ENCODE assay signal across 20 mouse cellular contexts in genomic region chr9:49704196-49704967, GRCm38 (mm10).
A peak's percentile ranks its signal among the peaks of the same experiment; 100 is the strongest.
DNase-seq lines count a peak whose midpoint lies in the region; ATAC-seq lines count a peak whose summit lies in the region.
"Had no signal": no experiment of that assay in that cellular context is flagged by ENCODE, and none has a peak within 500 bp of the region (broad histone marks: within the 10 kb centered on the region; RNA-seq: fewer than 3 reads in every experiment).

No protein-coding gene starts in this region.

- H3K9me3 ChIP-seq in hindbrain, embryonic 12.5 days (replicated peaks): no peaks in the 10 kb centered on the region
- H3K9me3 ChIP-seq in hindbrain, embryonic 10.5 days: no peaks in the 10 kb centered on the region
- no peaks in the 10 kb centered on the region for H3K9me3 ChIP-seq in kidney, embryonic 14.5 days (ENCODE audit: control insufficient read depth, low read length)
- H3K9me3 ChIP-seq in hindbrain, embryonic 15.5 days: no peaks in the 10 kb centered on the region
- no peaks in the 10 kb centered on the region for H3K9me3 ChIP-seq in forebrain, embryonic 12.5 days
- H3K9me3 ChIP-seq: heart, embryonic 13.5 days had no signal

- 77% methylated on average over 9 of the region's 9 CpGs for WGBS in hindbrain, embryonic 12.5 days
- 88% methylated on average over 9 of the region's 9 CpGs for WGBS in hindbrain, embryonic 10.5 days
- 73% methylated on average over 9 of the region's 9 CpGs for WGBS in kidney, embryonic 14.5 days
- WGBS in hindbrain, embryonic 15.5 days: 72% methylated on average over 9 of the region's 9 CpGs
- 83% methylated on average over 9 of the region's 9 CpGs for WGBS in forebrain, embryonic 12.5 days

- peak overlapping the region; percentile 48; the same call in 1 of the 2 replicates for H3K27ac ChIP-seq in hindbrain, embryonic 12.5 days
- no peak overlapping the region for H3K27ac ChIP-seq in hindbrain, embryonic 10.5 days
- H3K27ac ChIP-seq in kidney, embryonic 14.5 days (ENCODE audit: low read depth, low read length): no peak overlapping the region; the same call in 1 of the 2 replicates
- 0 out of 2 replicates have a peak overlapping the region, but pooled peaks have one; percentile 25 for H3K27ac ChIP-seq in hindbrain, embryonic 15.5 days (replicated peaks)
- H3K27ac ChIP-seq in forebrain, embryonic 12.5 days: no peak overlapping the region
- H3K27ac ChIP-seq: heart, embryonic 13.5 days; liver, embryonic 14.5 days had no signal

- 0 out of 2 replicates have a peak, but pooled peaks have one; percentile 29 for ATAC-seq in hindbrain, embryonic 12.5 days (ENCODE audit: low FRiP score)
- ATAC-seq in kidney, embryonic 14.5 days (ENCODE audit: low FRiP score, low TSS enrichment): peak; percentile 64; the same call in 1 of the 2 replicates
- 0 out of 2 replicates have a peak, but pooled peaks have one; percentile 43 for ATAC-seq in hindbrain, embryonic 15.5 days (ENCODE audit: low FRiP score, low read depth)
- ATAC-seq in forebrain, embryonic 12.5 days (ENCODE audit: low FRiP score): no peak
- ATAC-seq: forebrain, embryonic 14.5 days had no signal

- peaks cover 9% of the 10 kb centered on the region for H3K4me1 ChIP-seq in hindbrain, embryonic 12.5 days
- H3K4me1 ChIP-seq in hindbrain, embryonic 10.5 days (replicated peaks): no peaks in the 10 kb centered on the region
- H3K4me1 ChIP-seq in kidney, embryonic 14.5 days (ENCODE audit: control insufficient read depth, insufficient read depth, low read length): no peaks in the 10 kb centered on the region
- H3K4me1 ChIP-seq in hindbrain, embryonic 15.5 days (replicated peaks): peaks cover 13% of the 10 kb centered on the region
- peaks cover 7% of the 10 kb centered on the region for H3K4me1 ChIP-seq in forebrain, embryonic 12.5 days

- no peak overlapping the region for H3K9ac ChIP-seq in hindbrain, embryonic 12.5 days
- H3K9ac ChIP-seq in kidney, embryonic 14.5 days (ENCODE audit: low read depth, low read length): no peak overlapping the region
- no peak overlapping the region for H3K9ac ChIP-seq in hindbrain, embryonic 15.5 days
- H3K9ac ChIP-seq in forebrain, embryonic 12.5 days: no peak overlapping the region
- H3K9ac ChIP-seq: heart, embryonic 13.5 days; liver, embryonic 14.5 days had no signal

- no peaks in the 10 kb centered on the region for H3K36me3 ChIP-seq in hindbrain, embryonic 12.5 days
- 0 out of 2 replicates have a peak, but pooled peaks cover 4% of the 10 kb centered on the region for H3K36me3 ChIP-seq in hindbrain, embryonic 10.5 days
- 0 out of 2 replicates have a peak, but pooled peaks cover 3% of the 10 kb centered on the region for H3K36me3 ChIP-seq in kidney, embryonic 14.5 days (ENCODE audit: control insufficient read depth, insufficient read depth, low read length)
- no peaks in the 10 kb centered on the region for H3K36me3 ChIP-seq in hindbrain, embryonic 15.5 days
- H3K36me3 ChIP-seq in forebrain, embryonic 12.5 days (replicated peaks): no peaks in the 10 kb centered on the region

- no peak overlapping the region for H3K4me2 ChIP-seq in hindbrain, embryonic 12.5 days (replicated peaks)
- H3K4me2 ChIP-seq in kidney, embryonic 14.5 days (replicated peaks; ENCODE audit: low read depth, low read length): no peak overlapping the region
- H3K4me2 ChIP-seq in hindbrain, embryonic 15.5 days: no peak overlapping the region
- no peak overlapping the region for H3K4me2 ChIP-seq in forebrain, embryonic 12.5 days
- H3K4me2 ChIP-seq: heart, embryonic 13.5 days had no signal

- no peak overlapping the region for H3K4me3 ChIP-seq in hindbrain, embryonic 12.5 days
- H3K4me3 ChIP-seq in hindbrain, embryonic 10.5 days: no peak overlapping the region
- H3K4me3 ChIP-seq in kidney, embryonic 14.5 days (ENCODE audit: low read length): no peak overlapping the region
- no peak overlapping the region for H3K4me3 ChIP-seq in hindbrain, embryonic 15.5 days
- H3K4me3 ChIP-seq in forebrain, embryonic 12.5 days (replicated peaks): no peak overlapping the region
- H3K4me3 ChIP-seq: heart, embryonic 13.5 days had no signal

- H3K27me3 ChIP-seq in hindbrain, embryonic 12.5 days: no peaks in the 10 kb centered on the region
- H3K27me3 ChIP-seq in hindbrain, embryonic 10.5 days (ENCODE audit: insufficient read depth, poor library complexity, severe bottlenecking): no peaks in the 10 kb centered on the region
- no peaks in the 10 kb centered on the region for H3K27me3 ChIP-seq in kidney, embryonic 14.5 days (ENCODE audit: control insufficient read depth, insufficient read depth, low read length)
- no peaks in the 10 kb centered on the region for H3K27me3 ChIP-seq in hindbrain, embryonic 15.5 days
- no peaks in the 10 kb centered on the region for H3K27me3 ChIP-seq in forebrain, embryonic 12.5 days
- H3K27me3 ChIP-seq: heart, embryonic 13.5 days had no signal

- DNase-seq in hindbrain, embryonic 10.5 days (ENCODE audit: low spot score): no peak
- DNase-seq in kidney, postnatal 10 days: no peak
- DNase-seq in kidney, postnatal 14 days: peak; percentile 21
- DNase-seq in right cerebral cortex, postnatal 4 days: no peak
- DNase-seq: adrenal gland, postnatal 25 days; cerebellum, adult 8-10 months; gastrocnemius, postnatal 14 days; heart, adult 18-20 months; heart, postnatal 14 days; layer of hippocampus, adult 9-11 months; lung, postnatal 4 days; thymus, adult 18-20 months; thymus, postnatal 36 days had no signal

Comparison
In these comparisons a context has a peak if more than half of its experiments do, and no peak if none do; other contexts are left out.
1. H3K27ac ChIP-seq: peak in hindbrain, embryonic 12.5 days (single experiment) and hindbrain, embryonic 15.5 days (single experiment); none in hindbrain, embryonic 10.5 days (single experiment), kidney, embryonic 14.5 days (single experiment) and forebrain, embryonic 12.5 days (single experiment).